Mouse (Mus musculus) left cerebral cortex, postnatal 36 days (tissue): ENCODE data around the gene H2al1h. TPM values are rescaled to one million over a fixed set of nuclear protein-coding genes. Genes with fewer than 3 reads are reported as not detected.

ENCODE experiments used
- total RNA-seq, 2 experiments: library from RNA; stranded (reverse); gene quantifications; 2 replicates each; pipeline ENCODE4 v1.2.3; 2021

The H2al1h gene
- total RNA-seq, 2 experiments from 2014 or later, result not detected

Other genes starting within 250 kb of the H2al1h start
- gene H2al1a, start 22.2 kb upstream of the H2al1h start, total RNA-seq, result not detected
- gene H2al1b, start 19.1 kb upstream of the H2al1h start, total RNA-seq, result not detected
- not detected for gene H2al1c, start 15.8 kb upstream of the H2al1h start, total RNA-seq
- gene H2al1d, start 12.7 kb upstream of the H2al1h start, total RNA-seq, result not detected
- not detected for gene H2al1e, start 9.6 kb upstream of the H2al1h start, total RNA-seq
- gene H2al1f, start 6.3 kb upstream of the H2al1h start, total RNA-seq, result not detected
- not detected for gene H2al1g, start 3.2 kb upstream of the H2al1h start, total RNA-seq
- gene H2al1i, start 3.2 kb downstream of the H2al1h start, total RNA-seq, result not detected
- gene H2al1j, start 6.3 kb downstream of the H2al1h start, total RNA-seq, result not detected